Mouse (Mus musculus) lung, adult 2 months (tissue): ENCODE data around the gene Ptprd.

ENCODE experiments used
- CTCF ChIP-seq: fragments of 200-500 bp; IDR thresholded peaks from 2 replicates; pipeline ENCODE4 v1.5.1; 2011; ENCODE audit warnings: mild to moderate bottlenecking, low read length, control low read depth; ENCODE audit not compliant: insufficient read depth
- POLR2A ChIP-seq: fragments of 200-500 bp; IDR thresholded peaks from 2 replicates; pipeline ENCODE4 v1.6.1; 2011; ENCODE audit warnings: low read depth, mild to moderate bottlenecking, control low read depth, low read length, borderline replicate concordance; ENCODE audit errors: extremely low read depth

- TF ChIP-seq CTCF (no peak), POLR2A (no peak)
Measured at GRCm38 (mm10) chr4:76324509-76324908, 1887.3 kb downstream of the Ptprd start.
